Mouse (Mus musculus) c-Kit-positive CD71-negative TER-119-negative erythroid progenitor cells, embryonic 14.5 days (primary cell): ENCODE data around the gene Sgsm1.

Experiments
- DNase-seq: peaks from one replicate; pipeline ENCODE4 v3.0.0-alpha.2; 2013; ENCODE audit warnings: low read depth

Gene Sgsm1

DNA sequence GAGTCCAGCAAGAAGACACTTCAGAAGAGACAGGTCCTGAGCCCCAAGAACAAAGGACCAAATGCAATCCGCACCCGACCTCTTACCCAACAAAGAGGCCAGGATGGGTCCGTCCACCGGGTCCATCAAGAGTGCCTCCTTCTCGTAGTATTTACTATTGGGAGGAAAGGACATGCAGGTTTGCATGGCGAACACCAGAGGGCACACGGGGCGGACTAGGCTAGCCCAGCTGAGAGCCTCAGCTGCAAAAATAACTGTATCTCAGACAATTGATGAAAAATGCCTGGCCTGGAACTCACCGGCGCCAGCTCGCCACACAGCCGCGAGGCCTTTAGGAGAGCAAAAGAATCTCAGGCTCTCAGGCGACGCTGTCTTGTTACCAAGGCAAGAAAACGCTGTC, 25.0 kb downstream of the Sgsm1 start:
- DNase-seq = no peak

DNA sequence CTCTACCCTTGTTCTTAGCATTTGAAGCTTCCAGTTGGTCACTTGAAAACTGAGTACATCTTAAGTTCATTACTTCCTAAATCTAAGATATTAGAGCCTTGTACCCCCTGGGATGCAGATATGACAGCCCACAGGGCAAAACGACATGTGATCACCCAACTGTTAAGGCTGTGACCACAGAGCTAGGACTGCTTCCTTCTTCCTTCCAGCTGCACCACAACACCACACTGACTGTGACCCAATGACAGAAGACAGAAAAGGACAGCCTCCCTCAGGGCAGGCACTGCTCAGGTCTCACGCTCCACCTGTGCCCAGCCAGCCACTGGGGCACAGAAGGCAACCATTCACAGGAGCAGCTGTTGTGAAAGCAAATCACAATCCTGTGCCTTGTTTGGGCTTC, 26.9 kb downstream of the Sgsm1 start:
- DNase-seq = peak; percentile 30

DNA sequence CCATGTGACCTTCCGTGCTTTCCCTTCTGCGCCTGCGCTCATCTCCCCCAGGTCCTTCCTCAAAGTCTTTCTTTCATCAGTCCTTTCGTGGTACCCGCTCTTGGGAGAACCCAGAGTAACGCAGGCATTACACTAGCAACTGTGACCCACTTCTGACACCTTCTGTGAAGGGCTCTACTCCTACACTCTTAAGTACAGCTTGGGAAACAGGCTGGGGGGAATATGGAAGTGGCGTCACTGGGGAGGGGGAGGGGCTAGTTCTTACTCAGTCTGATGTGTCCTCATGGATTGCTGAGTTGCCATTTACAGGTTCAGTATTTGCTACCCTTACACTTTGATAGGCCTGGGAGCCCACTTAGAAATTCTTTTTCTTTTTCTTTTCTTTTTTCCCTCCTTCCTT, 29.0 kb downstream of the Sgsm1 start:
- DNase-seq = no peak

DNA sequence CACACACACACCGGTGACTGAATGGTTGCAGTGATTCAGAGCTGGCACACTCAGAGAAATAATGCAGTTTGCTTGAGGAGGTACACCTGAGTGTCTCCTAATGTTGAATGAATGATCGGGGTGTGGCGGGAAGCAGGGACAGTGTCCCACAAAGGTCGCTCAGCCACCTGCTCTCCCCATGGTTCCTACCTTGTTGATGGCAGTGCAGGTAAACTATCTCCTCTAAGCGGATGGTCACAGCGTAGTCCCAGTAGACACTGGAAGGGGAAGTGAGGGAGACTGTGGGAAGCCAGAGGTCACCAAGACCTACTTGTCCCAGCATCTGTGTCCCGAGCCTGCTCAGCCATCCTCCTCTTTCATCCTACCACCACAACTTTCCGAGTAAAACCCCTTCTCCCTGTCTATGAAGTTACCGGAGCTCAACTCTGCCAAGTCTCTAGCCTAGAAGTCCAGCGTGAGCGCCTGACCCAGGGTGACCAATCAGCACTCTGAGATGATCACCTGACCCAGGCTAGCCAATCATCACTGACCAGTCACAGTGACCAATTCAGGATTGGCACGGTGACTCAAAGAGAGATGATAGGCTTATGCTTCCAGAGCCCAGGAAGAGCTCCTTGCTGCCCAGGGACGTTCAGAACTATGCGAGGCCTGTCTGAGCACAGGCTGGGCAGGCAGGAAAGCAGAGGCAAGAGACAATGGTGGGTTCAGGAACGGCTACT, 30.3 kb downstream of the Sgsm1 start:
- DNase-seq = no peak

DNA sequence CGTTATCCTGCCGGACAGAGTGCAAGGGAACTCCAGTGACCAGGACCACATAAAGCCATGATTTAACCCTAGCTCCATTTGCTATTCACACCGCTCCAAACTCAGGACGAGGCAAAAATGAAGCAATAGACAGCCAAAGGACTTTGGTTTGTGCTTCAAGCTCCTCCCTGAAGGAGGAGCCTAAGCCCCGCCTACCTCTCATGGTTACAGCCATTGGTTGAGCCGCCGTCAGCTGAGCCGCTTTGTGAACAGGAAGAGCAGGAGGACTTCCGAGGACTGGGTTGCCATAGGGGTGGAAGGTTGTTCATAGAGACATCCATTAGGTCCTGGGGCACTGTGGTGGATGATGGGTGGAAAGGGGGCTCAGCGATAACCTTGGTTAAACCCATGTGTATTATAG, 34.7 kb downstream of the Sgsm1 start:
- no peak for DNase-seq

DNA sequence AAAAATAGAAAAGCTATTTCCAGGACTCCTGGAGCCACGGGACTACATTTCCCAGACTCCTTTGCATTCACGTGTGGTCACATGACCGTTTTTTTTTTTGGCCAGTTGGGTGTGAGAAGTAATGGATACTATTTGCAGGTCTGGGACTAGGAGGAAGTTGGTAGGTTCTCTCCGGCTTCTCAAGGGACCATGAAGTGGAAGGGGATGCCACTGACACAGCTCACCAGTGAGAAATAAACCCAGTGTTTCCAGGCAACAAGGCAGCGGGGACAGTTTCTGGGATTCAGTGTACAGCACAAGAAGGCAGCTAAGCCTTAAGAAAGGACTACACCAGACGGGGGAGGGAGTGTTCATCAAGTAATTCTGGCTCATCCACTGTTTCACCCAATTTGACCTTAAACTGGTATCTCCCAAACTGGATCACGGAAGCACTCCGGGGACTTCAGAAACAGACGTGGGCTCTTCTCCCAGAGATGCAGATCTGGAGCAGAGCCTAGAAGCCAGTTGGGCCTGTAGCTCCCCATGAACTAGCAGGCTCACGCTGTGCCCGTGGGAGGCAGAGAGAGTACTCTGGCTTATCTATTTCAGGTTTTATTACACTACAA, 39.3 kb downstream of the Sgsm1 start:
- DNase-seq = no peak

DNA sequence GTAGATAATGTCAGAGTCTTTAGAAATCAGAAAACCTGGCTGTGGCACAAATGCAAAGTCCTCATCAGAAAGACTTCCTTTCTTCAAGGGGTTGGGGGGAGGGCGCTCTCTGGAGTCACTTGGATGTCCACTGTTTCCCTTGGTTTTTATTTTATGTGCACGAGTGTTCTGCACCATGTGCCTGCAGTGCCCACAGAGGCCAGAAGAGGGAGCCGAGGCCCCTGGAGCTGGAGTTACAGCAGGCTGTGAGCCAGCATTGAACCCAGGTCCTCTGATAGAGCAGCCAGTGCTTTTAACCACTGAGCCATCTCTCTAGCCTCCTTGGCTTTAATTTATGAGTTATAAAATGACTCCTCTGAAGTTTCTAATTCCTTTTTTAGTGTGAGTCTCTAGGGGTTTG, 40.5 kb downstream of the Sgsm1 start:
- DNase-seq = no peak

DNA sequence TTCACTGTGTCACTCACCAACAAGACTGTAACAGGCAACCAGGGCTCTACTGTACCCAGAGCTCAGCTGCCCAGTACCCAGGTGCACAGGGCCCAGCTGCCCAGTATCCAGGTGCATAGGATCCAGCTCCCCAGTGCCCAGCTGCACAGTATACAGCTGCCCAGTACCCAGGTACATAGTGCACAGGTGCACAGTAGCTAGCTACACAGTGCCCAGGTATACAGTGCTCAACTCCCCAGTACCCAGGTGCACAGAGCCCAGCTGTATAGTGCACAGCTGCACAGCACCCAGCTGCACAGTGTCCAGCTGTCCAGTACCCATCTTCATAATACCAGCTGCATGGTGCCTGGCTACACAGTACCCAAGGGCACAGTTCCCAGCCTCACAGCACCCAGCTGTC, 42.3 kb downstream of the Sgsm1 start:
- DNase-seq = no peak

DNA sequence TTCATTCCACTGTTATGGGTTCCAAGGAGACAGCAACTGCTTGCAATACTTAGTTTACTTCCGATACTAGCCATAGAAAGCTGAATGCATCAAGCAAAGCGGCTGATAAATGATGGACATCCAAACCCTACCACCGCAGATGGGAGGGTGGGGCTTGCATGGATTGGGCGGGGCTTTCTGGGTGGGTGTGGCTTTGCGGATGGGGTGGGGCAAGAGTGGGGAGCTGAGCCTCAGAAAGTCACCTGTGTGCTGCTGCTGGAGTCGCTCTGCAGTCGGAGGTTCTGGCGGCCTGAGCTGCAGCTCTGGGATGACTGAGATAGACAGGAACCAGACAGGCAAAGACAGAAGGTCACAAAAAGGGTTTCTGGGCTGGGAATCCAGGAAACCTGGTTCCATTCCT, 44.9 kb downstream of the Sgsm1 start:
- DNase-seq = no peak

DNA sequence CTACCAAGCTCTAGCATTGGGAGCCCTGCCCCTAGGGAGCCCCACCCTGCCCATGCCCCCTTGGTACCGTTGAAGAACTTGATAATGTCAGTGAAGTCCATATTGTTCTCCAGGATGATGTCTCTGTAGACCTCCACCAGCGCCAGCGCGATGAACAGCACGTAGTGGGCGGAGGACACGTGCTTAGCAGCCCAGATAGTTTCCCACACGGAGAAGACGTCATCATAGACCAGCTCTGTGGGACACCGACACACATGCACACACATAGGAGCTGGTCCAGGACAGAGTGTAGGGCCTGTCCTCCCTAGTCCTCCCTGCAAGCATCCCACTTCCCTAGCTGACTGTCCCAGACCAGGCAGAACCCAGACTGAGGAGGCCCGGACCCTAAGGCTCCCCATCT, 59.8 kb downstream of the Sgsm1 start:
- no peak for DNase-seq

DNA sequence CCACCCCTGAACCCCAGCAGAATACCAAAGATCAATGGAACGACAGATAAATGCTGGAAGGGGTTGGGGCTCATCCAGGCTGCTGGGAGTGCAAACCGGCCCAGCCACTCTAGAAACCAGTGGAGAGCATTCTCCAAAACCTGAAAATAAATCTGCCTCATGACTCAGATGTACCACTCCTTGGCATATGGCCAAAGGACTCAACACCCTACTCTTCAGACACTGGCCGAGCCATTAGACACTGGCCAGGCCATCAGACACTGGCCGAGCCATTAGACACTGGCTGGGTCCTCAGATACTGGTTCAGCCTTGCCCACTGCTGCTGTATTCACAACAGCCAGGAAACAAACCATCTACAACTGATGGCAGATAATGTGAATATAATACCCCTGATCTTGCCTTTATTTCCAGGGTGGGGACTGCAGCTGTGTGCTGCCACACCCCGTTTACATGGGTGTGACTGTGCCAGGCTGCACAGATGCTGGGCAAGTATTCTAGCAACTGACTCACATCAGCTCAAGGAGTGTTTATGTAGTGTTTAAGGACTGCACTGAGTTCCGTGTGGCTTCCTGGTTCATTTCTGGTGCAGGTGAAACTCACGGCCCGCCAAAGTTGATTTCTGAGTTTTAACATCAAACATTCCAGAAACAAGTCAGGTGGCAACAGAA, 61.2 kb downstream of the Sgsm1 start:
- no peak for DNase-seq

DNA sequence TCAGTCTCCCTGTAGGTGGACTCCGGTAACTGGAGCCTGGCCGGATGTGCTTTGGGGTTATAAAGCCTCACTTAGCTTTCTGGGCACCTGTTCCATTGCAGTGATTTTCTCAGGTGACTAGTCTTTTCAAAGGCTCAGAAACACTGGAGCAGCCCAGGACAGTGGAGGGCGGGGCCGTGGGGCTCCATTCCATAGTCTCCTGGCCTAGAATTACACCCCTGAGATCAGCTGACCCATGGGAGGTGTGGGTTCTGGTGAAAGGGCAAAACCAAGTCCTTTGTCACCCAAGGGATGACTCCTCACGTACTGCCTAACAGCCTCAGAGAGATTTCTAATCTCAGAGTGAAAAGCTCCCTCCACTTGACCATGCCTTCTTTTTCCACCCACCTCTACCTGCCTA, 80.4 kb downstream of the Sgsm1 start:
- no peak for DNase-seq

DNA sequence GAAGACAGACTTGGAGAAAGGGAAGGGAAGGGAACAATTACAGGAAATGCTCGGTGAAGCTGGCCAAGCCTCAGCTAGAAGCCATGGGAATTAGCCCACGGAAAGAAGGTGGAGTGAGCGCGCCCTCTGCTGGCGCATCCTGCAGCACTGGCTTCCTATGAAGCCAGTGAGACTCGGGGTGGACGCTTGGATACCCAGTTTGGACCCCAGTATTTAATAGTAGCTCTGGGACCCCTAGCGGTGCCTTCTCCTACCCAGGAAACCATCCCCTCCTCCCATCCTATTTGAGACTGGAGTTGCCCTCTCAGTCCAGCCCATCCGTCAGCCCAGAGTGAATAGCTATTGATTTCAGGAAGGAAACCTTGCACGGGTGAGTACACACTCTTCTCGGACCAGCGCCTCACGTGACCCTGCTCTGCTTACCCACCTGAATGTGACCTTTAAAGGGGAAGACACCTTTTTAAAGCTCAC, 83.9 kb downstream of the Sgsm1 start, which contains the start of gene Tmem211:
Gene Tmem211, plus strand, starts transcription at position 278 of the 471 bp plus-strand sequence.
- DNase-seq = peak; percentile 57

DNA sequence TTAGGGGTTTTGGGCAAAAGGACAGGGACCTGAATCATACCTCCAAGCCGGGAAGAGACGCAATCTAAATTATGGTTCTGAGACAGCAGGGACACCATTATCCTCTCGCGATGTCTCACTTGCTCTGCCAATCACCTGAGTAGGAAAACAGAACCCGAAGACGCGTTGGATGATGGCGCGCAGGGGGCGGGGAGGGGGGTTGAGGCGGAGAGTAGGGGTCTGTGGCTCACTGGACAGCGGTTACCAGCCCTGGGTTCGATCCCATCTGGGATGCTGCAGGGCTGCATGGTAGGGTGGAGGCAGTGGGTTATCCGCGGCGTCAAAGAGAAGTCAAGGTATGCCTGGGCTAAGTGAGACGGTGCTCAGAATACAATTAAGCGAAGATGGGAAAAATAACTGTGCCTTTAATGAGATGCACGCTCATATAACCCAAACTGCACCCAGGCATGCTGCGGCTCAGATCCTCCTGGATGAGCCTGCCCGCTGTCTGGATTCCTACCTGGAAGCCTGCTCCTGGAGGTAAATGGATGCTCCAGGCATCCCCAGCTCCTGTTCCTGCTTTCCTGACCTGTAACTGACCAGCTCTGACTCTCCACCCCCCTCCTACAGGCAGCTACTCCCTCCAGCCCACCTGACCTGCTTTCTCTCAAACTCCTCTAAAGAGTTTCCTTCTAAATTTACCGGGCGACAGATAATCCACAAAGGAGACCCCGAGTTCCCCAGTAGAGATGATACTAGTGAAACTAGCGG, 84.7 kb downstream of the Sgsm1 start:
- no peak for DNase-seq

DNA sequence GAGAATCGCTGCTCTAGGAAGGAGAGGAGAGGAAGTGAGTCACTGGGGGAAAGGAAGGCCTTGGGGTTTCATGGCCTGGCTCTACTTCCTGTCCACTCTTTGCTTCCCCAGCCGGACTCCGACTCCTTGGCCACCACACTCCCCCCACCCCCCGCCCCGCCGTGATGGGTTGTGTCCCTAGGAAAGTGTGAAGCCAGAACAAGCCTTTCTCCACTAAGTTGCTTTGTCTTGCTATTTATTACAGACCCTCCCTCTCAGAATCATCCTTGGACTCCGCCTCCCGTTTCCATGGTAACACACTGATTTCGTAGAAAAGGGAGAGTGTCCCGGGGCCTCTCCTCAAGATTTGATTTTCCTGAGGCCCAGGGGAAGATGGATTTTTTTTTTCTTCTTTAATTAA, 85.3 kb downstream of the Sgsm1 start:
- DNase-seq = no peak

DNA sequence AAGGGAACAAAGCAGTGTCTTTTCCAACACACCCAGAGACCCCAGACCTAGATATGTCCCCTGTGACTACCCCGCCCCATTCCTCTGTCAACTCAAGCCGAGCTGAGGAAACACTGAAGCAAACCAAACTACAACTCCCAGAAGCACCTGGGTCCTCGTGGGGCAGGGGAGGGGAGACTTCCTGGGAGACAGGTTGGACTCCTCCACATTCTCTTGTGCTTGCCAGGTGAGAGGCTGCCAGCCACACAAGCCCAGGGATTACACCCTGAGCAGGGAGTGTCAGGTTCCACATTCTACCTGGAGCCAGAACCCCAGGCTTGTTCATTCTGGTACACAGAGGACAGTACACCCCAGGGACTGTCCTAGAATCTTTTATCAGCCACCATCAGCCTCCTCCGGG, 86.7 kb downstream of the Sgsm1 start:
- no peak for DNase-seq

DNA sequence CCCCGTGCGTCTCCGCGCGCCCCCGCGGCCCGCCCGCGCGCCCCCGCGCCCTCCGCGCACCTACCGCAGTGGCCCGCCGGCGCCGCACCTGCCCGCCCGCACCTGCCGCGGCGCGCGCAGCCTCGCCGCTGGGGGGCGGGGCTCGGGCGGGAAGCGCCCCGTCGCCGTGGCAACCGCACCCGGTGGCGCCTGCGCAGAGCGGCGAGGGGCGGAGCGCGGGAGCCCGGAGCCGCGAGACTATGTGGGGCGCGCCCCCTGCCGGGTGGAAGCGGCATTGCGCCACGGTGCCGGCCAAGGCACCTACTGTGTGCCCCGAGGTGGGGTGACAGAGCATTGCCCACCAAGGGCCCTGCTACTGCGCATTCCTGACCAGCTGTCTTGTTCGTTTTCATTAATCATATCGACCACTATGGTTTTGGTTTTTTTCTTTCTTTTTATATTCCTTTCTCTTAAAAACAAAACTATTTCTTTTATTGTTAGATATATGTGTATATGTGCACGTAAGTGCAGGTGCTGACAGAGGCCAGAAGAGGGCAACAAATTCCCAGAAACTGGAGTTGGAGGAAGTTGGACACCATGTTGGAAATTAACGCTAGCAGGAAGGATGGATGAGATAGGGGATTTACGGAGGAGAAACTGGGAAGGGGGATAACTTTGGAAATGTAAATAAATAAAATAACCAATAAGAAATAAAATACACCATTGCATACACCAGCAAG, 89.3 kb downstream of the Sgsm1 start, which contains the start of gene 2900026A02Rik:
Gene 2900026A02Rik, minus strand, starts transcription at position 90 of the 719 bp plus-strand sequence.
- peak; percentile 41 for DNase-seq

DNA sequence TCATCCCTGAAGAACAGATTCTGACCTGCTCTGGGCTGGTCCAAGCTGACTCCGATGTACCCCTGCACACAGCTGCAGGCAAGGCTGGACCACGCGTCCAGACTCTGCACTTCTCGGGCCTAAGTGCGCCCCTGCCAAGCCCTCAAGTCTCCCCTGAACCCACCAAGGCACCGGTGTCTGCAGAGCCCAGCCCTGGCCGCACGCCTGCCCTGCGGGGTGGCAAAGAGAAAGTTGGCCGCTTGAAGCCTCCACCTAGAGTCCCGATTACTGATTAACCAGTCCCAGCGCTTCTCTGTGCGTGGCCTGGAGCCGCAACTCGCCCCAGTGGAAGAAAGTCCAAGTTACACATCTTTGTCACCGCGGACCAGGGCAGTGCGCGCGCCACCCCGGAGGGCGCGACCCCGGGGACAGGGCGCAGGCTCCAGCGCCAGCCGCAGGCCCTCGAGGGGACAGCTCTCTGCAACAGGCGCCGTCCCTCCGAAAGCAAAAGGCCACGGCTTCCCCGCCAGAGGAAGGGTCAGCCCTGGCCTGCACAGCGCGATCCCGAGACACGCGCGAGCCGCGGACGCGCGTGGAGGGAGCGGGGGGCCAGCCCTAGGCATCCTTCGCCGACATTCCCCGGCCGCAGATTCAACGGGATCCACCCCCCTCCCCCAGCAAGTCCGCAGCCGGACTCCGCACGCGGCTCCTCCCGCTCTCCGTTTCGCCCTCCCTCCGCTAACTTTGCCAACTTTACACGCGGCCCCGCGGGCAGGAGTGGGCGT, 90.0 kb downstream of the Sgsm1 start:
- no peak for DNase-seq

DNA sequence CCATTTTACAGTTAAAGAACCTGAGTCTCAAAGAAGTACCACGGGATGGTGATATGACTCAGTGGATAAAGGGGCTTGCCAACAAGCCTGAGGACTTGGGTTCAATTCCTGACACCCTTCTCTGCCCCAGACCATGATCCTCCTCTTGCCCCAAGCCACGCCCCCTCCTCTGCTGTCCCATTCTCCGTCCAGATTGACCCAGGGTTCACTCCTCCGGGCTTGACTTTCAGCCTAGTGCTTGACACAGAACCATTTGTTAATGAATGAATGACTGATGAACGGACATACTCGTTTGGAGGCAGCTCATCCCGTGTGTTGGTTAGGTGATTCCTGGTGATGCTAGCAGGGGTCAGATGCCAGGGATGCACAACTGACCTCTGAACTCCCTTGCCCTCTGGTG, 90.7 kb downstream of the Sgsm1 start:
- DNase-seq = no peak

DNA sequence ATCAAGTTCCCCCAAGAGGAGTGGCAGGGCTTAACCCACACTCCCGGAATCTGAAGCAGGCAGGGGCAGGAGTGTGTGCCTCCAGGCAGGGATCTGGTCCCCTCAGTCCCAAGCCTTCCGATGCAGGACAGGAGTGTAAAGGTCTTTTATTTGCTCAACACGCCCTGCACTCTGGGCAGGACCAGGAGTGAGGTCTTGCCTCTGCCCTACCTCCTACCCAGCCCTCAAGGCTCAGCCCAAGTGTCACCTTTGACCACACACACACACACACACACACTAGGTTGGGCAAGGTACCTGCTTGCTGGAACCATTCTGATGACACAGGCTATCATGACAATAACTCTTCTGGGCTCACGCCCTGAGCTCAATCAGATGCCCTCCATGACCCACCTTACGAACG, 91.1 kb downstream of the Sgsm1 start:
- no peak for DNase-seq

DNA sequence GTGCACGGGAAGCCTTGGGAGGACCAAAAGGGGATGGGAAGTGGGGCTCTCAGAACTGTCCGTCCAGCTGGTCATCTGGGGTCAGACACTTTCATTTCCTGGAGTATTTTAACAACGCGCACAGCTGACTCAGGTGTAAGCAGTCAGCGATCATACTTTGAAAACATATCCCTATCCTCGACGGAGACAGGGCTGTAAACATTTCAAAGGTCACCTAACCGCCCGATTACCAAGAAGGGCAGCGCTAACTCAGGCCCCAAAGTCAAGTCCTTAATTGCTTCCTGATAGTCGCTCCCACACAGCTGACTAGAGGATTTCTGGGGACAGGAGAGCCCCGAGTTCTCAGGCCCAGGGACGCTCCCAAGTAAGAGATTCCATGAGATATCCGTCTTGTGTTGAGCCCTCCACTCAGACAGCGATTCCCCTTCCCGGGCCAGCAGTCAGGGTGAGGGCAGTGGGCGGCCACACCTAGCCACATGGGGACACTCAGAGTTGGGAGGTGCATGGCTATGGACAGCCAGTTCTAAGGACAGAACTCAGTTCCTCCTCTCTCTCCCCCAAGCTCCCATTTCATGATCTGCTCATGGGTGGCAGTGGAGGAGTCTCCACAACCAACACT, 91.9 kb downstream of the Sgsm1 start:
- DNase-seq = no peak
